Mouse (Mus musculus) heart, embryonic 15.5 days (tissue): ENCODE results near the gene Uqcrq. TPM values are rescaled to one million over a fixed set of nuclear protein-coding genes. Genes with fewer than 3 reads are reported as not detected.

Experiments
- ATAC-seq: fragments of 200-750 bp; cut with Nextera tagmentation; replicated peaks from 2 replicates; pipeline ENCODE4 v1.8.0; 2017; ENCODE audit warnings: low read depth, moderate TSS enrichment; ENCODE audit not compliant: insufficient number of reproducible peaks, insufficient read depth, low FRiP score
- H3K27ac ChIP-seq: fragments of 300-500 bp; sonication (generic); 2 replicates; pipeline ENCODE4 v1.5.1; 2015; ENCODE audit warnings: mild to moderate bottlenecking, inconsistent platforms
- H3K27me3 ChIP-seq: fragments of 300-500 bp; sonication (generic); 2 replicates; pipeline ENCODE4 v1.6.1; 2015; ENCODE audit warnings: inconsistent platforms
- H3K36me3 ChIP-seq: fragments of 300-500 bp; sonication (generic); 2 replicates; pipeline ENCODE4 v1.6.1; 2015; ENCODE audit warnings: mild to moderate bottlenecking, inconsistent platforms
- H3K4me1 ChIP-seq: fragments of 300-500 bp; sonication (generic); replicated peaks from 2 replicates; pipeline ENCODE4 v1.6.1; 2015; ENCODE audit warnings: inconsistent platforms
- H3K4me2 ChIP-seq: fragments of 300-500 bp; sonication (generic); 2 replicates; pipeline ENCODE4 v1.6.1; 2015; ENCODE audit warnings: inconsistent platforms, mild to moderate bottlenecking, moderate library complexity
- H3K4me3 ChIP-seq: fragments of 300-500 bp; sonication (generic); 2 replicates; pipeline ENCODE4 v1.5.1; 2015; ENCODE audit warnings: mild to moderate bottlenecking, inconsistent platforms
- H3K9ac ChIP-seq: fragments of 300-500 bp; sonication (generic); 2 replicates; pipeline ENCODE4 v1.6.1; 2015; ENCODE audit warnings: mild to moderate bottlenecking, inconsistent platforms
- H3K9me3 ChIP-seq: fragments of 300-500 bp; sonication (generic); replicated peaks from 2 replicates; pipeline ENCODE4 v1.6.1; 2016; ENCODE audit warnings: inconsistent platforms
- WGBS: fragments of 180-500 bp; shearing (Covaris S2); methylation state at CpG from one replicate; pipeline ENCODE4 v1.1.7; 2015; ENCODE audit warnings: mixed read lengths; 5-methylcytosine and 5-hydroxymethylcytosine counted together
- polyA plus RNA-seq: library from polyadenylated mRNA; unstranded; fragments of >200 nt; fragmentation: Nextera tagmentation; extraction: Ambion mirVana; gene quantifications from 2 replicates; pipeline ENCODE4 v1.2.1, GENCODE M21; 2015

The Uqcrq gene
- polyA plus RNA-seq, 1 experiment from 2014 or later = 1,358 TPM

DNA sequence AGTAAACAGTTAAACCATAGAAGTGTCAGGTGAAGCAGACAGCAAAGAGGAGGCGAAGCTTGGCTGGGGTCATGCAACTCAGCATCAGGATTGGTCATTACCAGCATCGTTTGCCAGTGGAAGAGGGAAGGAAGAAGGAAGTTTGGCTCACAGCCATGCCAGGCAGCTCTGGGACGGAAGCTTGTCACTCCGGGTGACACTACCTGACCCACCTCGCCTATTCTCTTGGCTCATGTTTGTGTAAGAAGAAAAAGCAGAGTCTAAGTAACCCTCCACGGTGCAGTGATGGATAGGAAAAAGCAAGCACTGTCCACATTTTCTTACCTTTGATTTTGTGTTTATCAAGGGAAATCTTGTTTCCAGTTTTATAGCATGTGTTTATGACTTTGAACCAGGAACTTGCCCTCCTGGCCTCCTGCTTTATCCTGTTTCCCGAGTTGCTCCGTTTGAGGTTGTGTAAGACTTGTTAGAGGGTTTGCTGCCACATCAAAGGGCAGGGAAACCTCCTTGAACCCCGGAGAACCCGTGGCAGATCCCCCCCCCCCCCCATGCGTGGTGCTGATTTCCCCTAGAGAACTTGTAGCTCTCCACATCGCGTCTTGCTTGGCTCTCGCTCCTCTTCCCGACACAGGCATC, 19.6 kb upstream of the Uqcrq start:
- no peak overlapping the region for H3K27ac ChIP-seq
- no peaks in the 10 kb centered on the region for H3K9me3 ChIP-seq
- H3K27me3 ChIP-seq = no peaks in the 10 kb centered on the region
- H3K36me3 ChIP-seq = no peaks in the 10 kb centered on the region
- no peak overlapping the region for H3K4me3 ChIP-seq
- ATAC-seq = no peak
- H3K4me2 ChIP-seq = no peak overlapping the region
- 35% methylated on average over 15 of the region's 15 CpGs for WGBS
- no peak overlapping the region for H3K9ac ChIP-seq
- H3K4me1 ChIP-seq = peaks cover 18% of the 10 kb centered on the region

DNA sequence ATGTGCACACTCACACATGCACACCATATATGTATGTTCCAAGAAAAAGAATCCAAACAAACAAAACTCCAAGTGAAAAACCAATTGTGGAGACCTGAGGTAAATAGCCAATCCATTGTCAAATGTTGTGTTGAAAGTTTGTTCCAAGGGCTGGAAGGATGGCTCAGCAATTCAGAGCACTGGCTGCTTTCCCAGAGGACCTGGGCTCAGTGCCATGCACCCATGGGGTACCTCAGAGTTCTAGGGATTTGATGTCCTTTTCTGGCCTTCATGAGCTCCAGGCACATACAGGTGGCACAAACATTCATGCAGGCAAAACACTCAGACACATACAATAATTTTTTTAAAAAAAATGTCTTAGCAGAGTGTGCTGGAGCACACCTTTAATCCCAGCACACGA, 17.9 kb upstream of the Uqcrq start:
- 85% methylated on average over 1 of the region's 1 CpGs for WGBS
- ATAC-seq = peak; percentile 63; the same call in 1 of the 2 replicates
- H3K27ac ChIP-seq = peak overlapping the region; percentile 31

GRCm38 (mm10) chr11:53447996-53448395, 17.4 kb upstream of the Uqcrq start:
- Histone ChIP-seq H3K9ac (no peak overlapping the region), H3K9me3 (no peaks in the 10 kb centered on the region), H3K36me3 (no peaks in the 10 kb centered on the region), H3K4me3 (no peak overlapping the region), H3K4me2 (no peak overlapping the region), H3K27me3 (no peaks in the 10 kb centered on the region), H3K27ac (peak overlapping the region; percentile 1; the same call in 1 of the 2 replicates), H3K4me1 (peaks cover 18% of the 10 kb centered on the region)
- 84% methylated on average over 8 of the region's 8 CpGs for WGBS
- ATAC-seq = no peak

More for the DNA sequence above, 17.9 kb upstream of the Uqcrq start:
- Histone ChIP-seq H3K4me2 (no peak overlapping the region), H3K36me3 (no peaks in the 10 kb centered on the region), H3K27me3 (no peaks in the 10 kb centered on the region), H3K9me3 (no peaks in the 10 kb centered on the region), H3K4me3 (no peak overlapping the region), H3K4me1 (peaks cover 18% of the 10 kb centered on the region), H3K9ac (no peak overlapping the region)

GRCm38 (mm10) chr11:53446183-53446582, 15.6 kb upstream of the Uqcrq start:
- Histone ChIP-seq H3K36me3 (no peaks in the 10 kb centered on the region), H3K4me1 (peaks cover 28% of the 10 kb centered on the region), H3K27me3 (no peaks in the 10 kb centered on the region), H3K9me3 (no peaks in the 10 kb centered on the region), H3K27ac (no peak overlapping the region), H3K4me3 (no peak overlapping the region), H3K4me2 (no peak overlapping the region), H3K9ac (no peak overlapping the region)
- no peak for ATAC-seq
- 80% methylated on average over 13 of the region's 13 CpGs for WGBS

- Histone ChIP-seq H3K9ac (no peak overlapping the region), H3K36me3 (no peaks in the 10 kb centered on the region), H3K4me3 (no peak overlapping the region), H3K4me2 (no peak overlapping the region), H3K4me1 (peaks cover 23% of the 10 kb centered on the region), H3K9me3 (no peaks in the 10 kb centered on the region), H3K27me3 (no peaks in the 10 kb centered on the region), H3K27ac (no peak overlapping the region)
- WGBS = 35% methylated on average over 13 of the region's 13 CpGs
- ATAC-seq = no peak
These were observed 14.9 kb upstream of the Uqcrq start for GRCm38 (mm10) chr11:53445562-53445961.

DNA sequence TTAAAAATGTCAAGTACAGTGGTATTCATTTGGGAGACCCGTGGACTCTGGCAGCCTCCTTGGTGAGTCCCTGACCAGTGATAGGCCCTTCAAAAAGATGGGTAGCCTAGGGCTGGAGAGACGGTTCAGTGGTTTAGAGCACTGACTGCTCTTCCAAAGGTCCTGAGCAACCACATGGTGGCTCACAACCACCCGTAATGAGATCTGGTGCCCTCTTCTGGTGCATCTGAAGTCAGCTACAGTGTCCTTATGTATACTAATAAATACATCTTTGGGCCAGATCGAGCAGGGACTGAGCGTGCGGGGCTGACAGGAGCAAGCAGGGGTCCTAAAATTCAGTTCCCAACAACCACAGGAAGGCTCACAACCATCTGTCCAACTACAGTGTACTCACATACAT, 13.2 kb upstream of the Uqcrq start:
- no peaks in the 10 kb centered on the region for H3K27me3 ChIP-seq
- no peak overlapping the region for H3K4me2 ChIP-seq
- no peak overlapping the region for H3K4me3 ChIP-seq
- H3K4me1 ChIP-seq = peaks cover 15% of the 10 kb centered on the region
- ATAC-seq = no peak
- H3K9ac ChIP-seq = no peak overlapping the region
- no peaks in the 10 kb centered on the region for H3K36me3 ChIP-seq
- no peaks in the 10 kb centered on the region for H3K9me3 ChIP-seq
- 45% methylated on average over 6 of the region's 6 CpGs for WGBS
- no peak overlapping the region for H3K27ac ChIP-seq

DNA sequence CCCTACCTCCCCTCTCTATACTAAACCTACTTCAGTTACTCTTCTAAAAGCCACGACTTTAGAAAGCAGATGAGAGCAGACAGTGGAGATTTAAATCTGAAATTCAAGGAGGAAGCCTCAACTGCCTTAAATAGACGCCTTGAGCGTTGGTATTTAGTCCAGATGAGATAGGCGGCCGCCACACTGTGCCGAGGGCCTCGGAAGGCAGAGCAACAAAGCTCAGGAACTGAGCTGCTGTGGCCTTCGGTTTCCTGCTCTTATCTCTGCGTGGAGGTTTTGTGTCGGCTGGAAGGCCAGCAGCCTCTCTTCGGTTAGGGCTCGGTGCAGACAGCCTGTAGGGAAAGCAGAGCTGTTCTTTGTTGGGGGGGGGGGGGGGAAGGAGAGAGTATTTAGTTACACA, 11.3 kb upstream of the Uqcrq start:
- peak overlapping the region; percentile 36 for H3K9ac ChIP-seq
- H3K9me3 ChIP-seq = no peaks in the 10 kb centered on the region
- WGBS = 3% methylated on average over 12 of the region's 12 CpGs
- H3K4me1 ChIP-seq = peaks cover 11% of the 10 kb centered on the region
- H3K4me2 ChIP-seq = peak overlapping the region; percentile 36; the same call in 1 of the 2 replicates
- no peak overlapping the region for H3K4me3 ChIP-seq
- no peak for ATAC-seq
- H3K27me3 ChIP-seq = no peaks in the 10 kb centered on the region
- H3K27ac ChIP-seq = peak overlapping the region; percentile 83
- no peaks in the 10 kb centered on the region for H3K36me3 ChIP-seq

DNA sequence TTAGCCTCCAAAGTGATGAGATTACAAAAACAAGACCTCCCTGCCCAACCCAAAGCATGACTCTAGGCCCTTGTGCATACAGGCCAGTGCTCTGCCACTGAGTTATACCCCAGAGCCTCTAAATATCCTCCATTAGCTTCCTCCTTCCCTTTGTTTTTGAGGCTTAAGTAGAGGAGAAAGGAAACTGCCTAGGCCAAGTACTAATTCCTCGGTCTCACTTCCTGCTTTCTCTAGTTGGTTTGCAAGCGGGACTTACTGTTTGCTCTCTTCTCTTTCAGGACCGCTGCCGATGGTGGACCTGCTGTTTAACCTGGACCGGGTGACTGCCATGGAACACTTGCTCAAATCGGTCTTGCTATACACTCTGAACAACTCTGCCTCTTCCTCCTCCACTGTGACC, 5.7 kb upstream of the Uqcrq start:
- Histone ChIP-seq H3K4me2 (no peak overlapping the region), H3K9me3 (no peaks in the 10 kb centered on the region), H3K36me3 (no peaks in the 10 kb centered on the region), H3K4me1 (peaks cover 4% of the 10 kb centered on the region), H3K27ac (no peak overlapping the region), H3K9ac (no peak overlapping the region), H3K27me3 (no peaks in the 10 kb centered on the region), H3K4me3 (no peak overlapping the region)
- ATAC-seq = no peak
- WGBS = 85% methylated on average over 6 of the region's 6 CpGs

DNA sequence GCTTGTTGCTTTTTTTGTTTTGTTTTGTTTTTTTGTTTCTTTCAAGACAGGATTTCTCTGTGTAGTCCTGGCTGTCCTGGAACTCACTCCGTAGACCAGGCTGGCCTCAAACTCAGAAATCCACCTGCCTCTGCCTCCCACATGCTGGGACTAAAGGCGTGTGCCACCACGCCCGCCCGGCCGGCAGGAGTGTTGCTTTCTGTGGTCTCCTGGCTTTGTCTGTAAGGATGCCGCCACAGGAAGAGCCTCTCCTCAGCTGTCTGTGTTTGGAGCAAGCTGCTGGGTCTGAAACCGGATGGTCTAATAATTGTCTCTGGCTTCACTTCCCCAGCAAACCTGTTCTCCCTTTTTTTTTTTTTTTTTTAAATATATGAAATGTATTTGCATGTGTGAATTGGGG, 4.9 kb upstream of the Uqcrq start:
- Histone ChIP-seq H3K36me3 (no peaks in the 10 kb centered on the region), H3K9ac (no peak overlapping the region), H3K27ac (no peak overlapping the region), H3K4me3 (no peak overlapping the region), H3K9me3 (no peaks in the 10 kb centered on the region), H3K4me1 (peaks cover 6% of the 10 kb centered on the region), H3K4me2 (no peak overlapping the region), H3K27me3 (no peaks in the 10 kb centered on the region)
- no peak for ATAC-seq
- WGBS = 72% methylated on average over 8 of the region's 8 CpGs

DNA sequence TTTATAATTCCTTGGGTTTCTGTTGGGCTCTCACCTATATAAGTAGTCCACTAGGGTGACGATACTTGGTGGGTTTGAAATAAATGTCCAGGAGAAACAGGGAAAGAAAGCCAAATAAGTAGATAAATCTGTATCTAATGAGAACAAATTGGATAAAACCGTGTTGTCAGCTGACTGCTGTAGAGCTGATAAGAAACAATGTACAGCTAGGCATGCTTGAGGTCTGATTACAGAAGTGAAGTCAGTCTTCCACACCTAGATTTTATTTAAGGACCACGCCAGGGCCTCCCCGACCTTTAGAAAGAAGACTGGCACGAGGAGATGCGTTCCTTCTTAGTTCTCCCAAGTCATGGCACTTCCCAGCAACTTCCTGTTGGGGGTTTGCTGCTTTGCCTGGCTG, 2.4 kb upstream of the Uqcrq start:
- no peak for ATAC-seq
- Histone ChIP-seq H3K27ac (no peak overlapping the region), H3K27me3 (no peaks in the 10 kb centered on the region), H3K9ac (no peak overlapping the region), H3K36me3 (peaks cover 8% of the 10 kb centered on the region), H3K9me3 (no peaks in the 10 kb centered on the region), H3K4me3 (no peak overlapping the region), H3K4me2 (no peak overlapping the region), H3K4me1 (peaks cover 14% of the 10 kb centered on the region)
- 43% methylated on average over 6 of the region's 6 CpGs for WGBS

GRCm38 (mm10) chr11:53431347-53432056, 871 bp upstream of the Uqcrq start:
- Histone ChIP-seq H3K4me1 (peaks cover 17% of the 10 kb centered on the region), H3K36me3 (peaks cover 15% of the 10 kb centered on the region), H3K27ac (peak overlapping the region; percentile 83), H3K4me2 (peak overlapping the region; percentile 71), H3K9me3 (no peaks in the 10 kb centered on the region), H3K4me3 (peak overlapping the region; percentile 73), H3K27me3 (no peaks in the 10 kb centered on the region), H3K9ac (peak overlapping the region; percentile 20; the same call in 1 of the 2 replicates)
- ATAC-seq = peak; percentile 2; the same call in 1 of the 2 replicates
- WGBS = 12% methylated on average over 9 of the region's 9 CpGs

DNA sequence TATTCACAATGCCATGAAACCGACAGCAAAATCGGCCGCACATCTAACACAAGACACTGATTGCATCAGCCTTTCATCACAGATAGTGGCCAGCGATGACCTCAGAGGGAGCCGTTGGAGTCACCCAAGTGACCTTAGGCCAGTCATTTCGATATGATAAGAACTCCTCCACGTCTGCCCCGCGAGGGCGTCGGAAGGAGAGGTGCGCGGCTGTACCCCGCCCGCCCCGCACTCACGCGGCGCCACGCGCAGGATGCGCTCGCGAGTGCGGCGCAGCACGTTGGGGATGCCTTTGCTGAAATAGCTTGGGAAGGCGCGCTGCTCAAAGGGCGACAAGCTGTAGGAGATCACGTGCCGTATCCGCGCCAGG, 346 bp downstream of the Uqcrq start:
- Histone ChIP-seq H3K4me1 (peaks cover 22% of the 10 kb centered on the region), H3K36me3 (peaks cover 15% of the 10 kb centered on the region), H3K4me2 (peak overlapping the region; percentile 70), H3K27me3 (no peaks in the 10 kb centered on the region), H3K9me3 (no peaks in the 10 kb centered on the region), H3K4me3 (peak overlapping the region; percentile 73), H3K9ac (peak overlapping the region; percentile 76), H3K27ac (peak overlapping the region; percentile 83)
- under 1% methylated on average over 34 of the region's 34 CpGs for WGBS
- peak; percentile 25; the same call in 1 of the 2 replicates for ATAC-seq
